Mouse (Mus musculus): ENCODE results near the gene Vldlr. TPM values are rescaled to one million over a fixed set of nuclear protein-coding genes. Genes with fewer than 3 reads are reported as not detected.
A peak's percentile ranks its signal among the peaks of the same experiment; 100 is the strongest.

Vldlr gene
- polyA plus RNA-seq, 1 experiment from 2014 or later: 41.2 TPM

DNA sequence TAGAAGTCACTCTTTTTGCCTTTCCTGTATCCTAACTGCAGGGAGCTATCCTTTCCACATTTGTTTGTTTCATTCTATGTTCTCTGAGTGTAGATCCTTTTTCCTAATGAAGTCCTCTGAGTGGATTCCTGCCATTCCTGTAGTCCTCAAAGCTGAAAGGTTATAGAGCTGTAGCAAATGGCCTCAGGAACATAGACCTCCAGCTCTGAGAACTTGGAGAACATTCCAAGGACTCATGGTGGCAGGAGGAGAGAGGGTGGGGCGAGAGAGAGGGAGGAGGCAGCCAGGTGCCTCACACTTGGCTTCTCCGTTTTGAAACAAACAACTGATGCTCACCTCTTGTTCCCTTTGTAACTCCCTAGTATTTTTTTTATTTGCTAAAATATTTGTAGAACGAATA lies 10.3 kb downstream of the Vldlr start:
- Histone ChIP-seq H3K27ac (ENCODE audit: low read length) (no peak overlapping the region), H3K4me3 (replicated peaks; ENCODE audit: low read length) (no peak overlapping the region), H3K27me3 (replicated peaks; ENCODE audit: control insufficient read depth, insufficient read depth, low read length) (no peaks in the 10 kb centered on the region), H3K9me3 (ENCODE audit: control insufficient read depth, low read length) (no peaks in the 10 kb centered on the region), H3K36me3 (ENCODE audit: control insufficient read depth, insufficient read depth) (0 out of 2 replicates have a peak, but pooled peaks cover under 1% of the 10 kb centered on the region), H3K9ac (replicated peaks; ENCODE audit: low read depth, low read length) (no peak overlapping the region), H3K4me1 (replicated peaks; ENCODE audit: control insufficient read depth, insufficient read depth, low read length) (no peaks in the 10 kb centered on the region), H3K4me2 (ENCODE audit: low read length) (no peak overlapping the region)
- no peak for ATAC-seq
- 75% methylated on average over 3 of the region's 3 CpGs for WGBS

DNA sequence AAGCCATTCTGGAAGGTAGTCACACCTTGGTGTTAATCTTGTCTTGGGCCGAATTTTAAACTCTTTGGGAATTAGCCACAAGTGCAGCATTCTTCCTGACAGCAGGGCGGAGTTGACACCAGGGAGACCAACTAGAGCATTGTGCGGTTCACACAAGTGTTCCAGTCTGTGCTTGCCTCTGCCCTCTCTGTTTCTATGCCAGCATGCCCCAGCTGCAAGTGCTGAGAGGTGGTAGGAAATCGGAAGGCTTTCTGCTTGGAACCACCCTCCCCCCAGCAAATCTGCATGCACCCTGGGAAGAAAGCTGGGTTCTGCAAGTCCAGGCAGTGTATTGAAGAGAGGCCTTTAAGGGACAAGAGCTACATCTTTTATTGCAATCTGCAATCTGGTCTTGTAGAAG lies 10.8 kb downstream of the Vldlr start:
- no peaks in the 10 kb centered on the region for H3K9me3 ChIP-seq (ENCODE audit: control insufficient read depth, low read length)
- no peak overlapping the region for H3K4me3 ChIP-seq (replicated peaks; ENCODE audit: low read length)
- H3K36me3 ChIP-seq (ENCODE audit: control insufficient read depth, insufficient read depth): peaks cover 4% of the 10 kb centered on the region; the same call in 1 of the 2 replicates
- no peaks in the 10 kb centered on the region for H3K27me3 ChIP-seq (replicated peaks; ENCODE audit: control insufficient read depth, insufficient read depth, low read length)
- H3K4me1 ChIP-seq (replicated peaks; ENCODE audit: control insufficient read depth, insufficient read depth, low read length): no peaks in the 10 kb centered on the region
- no peak overlapping the region for H3K9ac ChIP-seq (replicated peaks; ENCODE audit: low read depth, low read length)
- no peak for ATAC-seq
- H3K27ac ChIP-seq (ENCODE audit: low read length): no peak overlapping the region
- WGBS: 50% methylated on average over 4 of the region's 4 CpGs
- no peak overlapping the region for H3K4me2 ChIP-seq (ENCODE audit: low read length)

DNA sequence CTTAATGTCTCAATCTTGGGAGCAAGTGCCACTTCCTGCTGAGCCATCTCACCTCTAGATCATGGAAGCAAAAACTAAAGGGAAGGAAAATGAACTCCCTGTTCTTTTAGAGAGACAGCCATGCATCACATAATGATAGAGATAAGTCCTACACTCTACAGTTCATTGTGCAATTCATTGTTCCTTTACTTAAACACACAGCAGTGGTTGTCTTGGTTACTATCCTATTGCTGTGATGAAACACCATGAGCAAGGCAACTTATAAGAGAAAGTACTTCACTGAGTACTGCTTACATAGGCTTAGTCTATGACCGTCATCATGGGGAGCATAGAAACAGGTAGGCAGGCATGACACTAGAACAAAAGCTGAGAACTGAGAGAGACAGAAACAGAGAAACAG lies 12.0 kb downstream of the Vldlr start:
- H3K9ac ChIP-seq (replicated peaks; ENCODE audit: low read depth, low read length): no peak overlapping the region
- no peak overlapping the region for H3K27ac ChIP-seq (ENCODE audit: low read length)
- H3K9me3 ChIP-seq (ENCODE audit: control insufficient read depth, low read length): no peaks in the 10 kb centered on the region
- H3K4me2 ChIP-seq (ENCODE audit: low read length): no peak overlapping the region
- peaks cover 7% of the 10 kb centered on the region; the same call in 1 of the 2 replicates for H3K36me3 ChIP-seq (ENCODE audit: control insufficient read depth, insufficient read depth)
- H3K27me3 ChIP-seq (replicated peaks; ENCODE audit: control insufficient read depth, insufficient read depth, low read length): no peaks in the 10 kb centered on the region
- no peaks in the 10 kb centered on the region for H3K4me1 ChIP-seq (replicated peaks; ENCODE audit: control insufficient read depth, insufficient read depth, low read length)
- WGBS: 94% methylated on average over 1 of the region's 1 CpGs
- no peak for ATAC-seq
- no peak overlapping the region for H3K4me3 ChIP-seq (replicated peaks; ENCODE audit: low read length)

DNA sequence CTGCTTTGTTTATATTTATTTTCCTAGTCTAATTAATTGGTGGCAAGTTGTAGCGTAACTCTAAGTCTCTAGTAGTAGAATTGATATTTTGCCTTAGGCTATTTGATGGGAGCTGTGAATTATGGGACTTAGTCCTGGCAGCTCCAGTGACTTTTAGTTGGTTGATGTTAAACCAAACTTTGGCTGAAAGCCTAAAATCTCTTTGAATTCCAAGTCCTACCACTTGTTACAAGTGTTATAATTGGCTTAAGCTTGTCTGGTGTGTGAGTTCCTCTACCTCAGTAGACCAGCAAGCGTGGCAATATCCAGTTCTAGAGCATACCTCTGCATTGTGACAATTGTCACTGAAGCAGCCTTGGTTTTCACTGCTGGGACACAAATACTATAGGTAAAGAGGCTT lies 17.1 kb downstream of the Vldlr start:
- Histone ChIP-seq H3K36me3 (ENCODE audit: control insufficient read depth, insufficient read depth) (peaks cover 12% of the 10 kb centered on the region), H3K27me3 (replicated peaks; ENCODE audit: control insufficient read depth, insufficient read depth, low read length) (no peaks in the 10 kb centered on the region), H3K4me2 (ENCODE audit: low read length) (no peak overlapping the region), H3K4me3 (replicated peaks; ENCODE audit: low read length) (no peak overlapping the region), H3K9ac (replicated peaks; ENCODE audit: low read depth, low read length) (no peak overlapping the region), H3K4me1 (replicated peaks; ENCODE audit: control insufficient read depth, insufficient read depth, low read length) (no peaks in the 10 kb centered on the region), H3K27ac (ENCODE audit: low read length) (no peak overlapping the region), H3K9me3 (ENCODE audit: control insufficient read depth, low read length) (no peaks in the 10 kb centered on the region)
- ATAC-seq: no peak
- WGBS: 73% methylated on average over 2 of the region's 2 CpGs

DNA sequence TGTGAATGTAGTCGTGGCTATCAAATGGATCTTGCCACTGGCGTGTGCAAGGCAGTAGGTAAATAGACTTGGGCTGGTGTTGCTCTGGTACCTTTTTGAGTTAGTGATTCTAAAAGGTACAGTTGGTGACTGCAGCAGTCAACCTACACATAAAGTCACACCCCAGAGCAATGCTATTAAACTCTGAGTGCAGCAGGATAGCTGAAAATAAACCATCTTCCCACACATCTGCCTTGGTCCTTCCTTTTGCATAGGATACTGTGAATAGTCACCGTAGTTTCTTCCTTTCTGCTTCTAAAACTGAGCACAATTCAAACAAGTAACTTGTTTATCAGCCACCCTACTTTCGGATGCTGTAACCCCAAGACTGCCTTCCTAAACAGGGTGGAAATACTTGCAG lies 23.6 kb downstream of the Vldlr start:
- no peaks in the 10 kb centered on the region for H3K4me1 ChIP-seq (replicated peaks; ENCODE audit: control insufficient read depth, insufficient read depth, low read length)
- WGBS: 92% methylated on average over 4 of the region's 4 CpGs

DNA sequence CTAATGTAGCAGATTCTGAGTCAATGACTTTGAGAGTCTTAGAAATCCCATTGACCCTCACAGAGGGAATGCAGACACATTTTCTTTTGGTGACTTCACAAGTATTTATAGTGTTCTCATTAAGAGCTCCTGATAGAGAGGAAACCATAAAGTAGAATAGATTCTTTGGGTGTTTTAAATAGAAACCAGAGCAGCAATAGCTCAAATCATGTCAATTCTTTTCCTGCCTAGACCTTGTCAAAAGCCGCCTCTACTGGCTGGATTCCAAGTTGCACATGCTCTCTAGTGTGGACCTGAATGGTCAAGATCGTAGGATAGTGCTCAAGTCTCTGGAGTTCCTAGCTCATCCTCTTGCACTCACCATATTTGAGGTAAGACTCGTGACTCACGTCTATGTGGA lies 27.2 kb downstream of the Vldlr start:
- Histone ChIP-seq H3K4me3 (replicated peaks; ENCODE audit: low read length) (no peak overlapping the region), H3K9ac (replicated peaks; ENCODE audit: low read depth, low read length) (no peak overlapping the region), H3K4me1 (replicated peaks; ENCODE audit: control insufficient read depth, insufficient read depth, low read length) (no peaks in the 10 kb centered on the region), H3K36me3 (ENCODE audit: control insufficient read depth, insufficient read depth) (peaks cover 77% of the 10 kb centered on the region), H3K27ac (ENCODE audit: low read length) (no peak overlapping the region), H3K27me3 (replicated peaks; ENCODE audit: control insufficient read depth, insufficient read depth, low read length) (no peaks in the 10 kb centered on the region), H3K9me3 (ENCODE audit: control insufficient read depth, low read length) (no peaks in the 10 kb centered on the region), H3K4me2 (ENCODE audit: low read length) (no peak overlapping the region)
- 87% methylated on average over 4 of the region's 4 CpGs for WGBS
- ATAC-seq: no peak

More for the DNA sequence above, 23.6 kb downstream of the Vldlr start:
- Histone ChIP-seq H3K9me3 (ENCODE audit: control insufficient read depth, low read length) (no peaks in the 10 kb centered on the region), H3K9ac (replicated peaks; ENCODE audit: low read depth, low read length) (no peak overlapping the region), H3K36me3 (ENCODE audit: control insufficient read depth, insufficient read depth) (peaks cover 54% of the 10 kb centered on the region), H3K27ac (ENCODE audit: low read length) (no peak overlapping the region), H3K27me3 (replicated peaks; ENCODE audit: control insufficient read depth, insufficient read depth, low read length) (no peaks in the 10 kb centered on the region), H3K4me3 (replicated peaks; ENCODE audit: low read length) (no peak overlapping the region), H3K4me2 (ENCODE audit: low read length) (no peak overlapping the region)
- ATAC-seq: no peak

DNA sequence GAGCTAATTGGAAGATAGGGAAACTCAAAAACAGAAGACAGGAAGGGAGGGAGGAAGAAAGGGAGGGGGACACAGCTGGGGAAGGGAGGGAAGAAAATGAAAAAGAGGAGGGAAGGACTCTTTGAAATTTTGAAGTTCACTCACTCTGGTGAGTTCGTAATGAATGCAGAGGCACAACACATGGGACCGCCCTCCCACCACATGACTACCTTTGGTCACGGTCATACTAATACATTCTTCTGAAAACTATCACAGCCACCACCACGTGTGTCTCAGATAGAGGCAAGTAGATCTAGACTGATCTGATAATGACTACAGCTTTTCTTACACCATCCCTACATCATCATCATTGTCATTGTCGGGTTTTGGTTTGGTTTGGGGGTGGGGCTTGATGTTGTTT lies 38.5 kb downstream of the Vldlr start:
- no peak overlapping the region for H3K27ac ChIP-seq (ENCODE audit: low read length)
- H3K4me3 ChIP-seq (replicated peaks; ENCODE audit: low read length): no peak overlapping the region
- whole genome bisulfite sequencing: 91% methylated on average over 5 of the region's 5 CpGs
- no peak overlapping the region for H3K9ac ChIP-seq (replicated peaks; ENCODE audit: low read depth, low read length)
- no peak overlapping the region for H3K4me2 ChIP-seq (ENCODE audit: low read length)
- H3K36me3 ChIP-seq (ENCODE audit: control insufficient read depth, insufficient read depth): peaks cover 10% of the 10 kb centered on the region
- ATAC-seq: no peak
- no peaks in the 10 kb centered on the region for H3K9me3 ChIP-seq (ENCODE audit: control insufficient read depth, low read length)
- no peaks in the 10 kb centered on the region for H3K4me1 ChIP-seq (replicated peaks; ENCODE audit: control insufficient read depth, insufficient read depth, low read length)
- H3K27me3 ChIP-seq (replicated peaks; ENCODE audit: control insufficient read depth, insufficient read depth, low read length): no peaks in the 10 kb centered on the region

DNA sequence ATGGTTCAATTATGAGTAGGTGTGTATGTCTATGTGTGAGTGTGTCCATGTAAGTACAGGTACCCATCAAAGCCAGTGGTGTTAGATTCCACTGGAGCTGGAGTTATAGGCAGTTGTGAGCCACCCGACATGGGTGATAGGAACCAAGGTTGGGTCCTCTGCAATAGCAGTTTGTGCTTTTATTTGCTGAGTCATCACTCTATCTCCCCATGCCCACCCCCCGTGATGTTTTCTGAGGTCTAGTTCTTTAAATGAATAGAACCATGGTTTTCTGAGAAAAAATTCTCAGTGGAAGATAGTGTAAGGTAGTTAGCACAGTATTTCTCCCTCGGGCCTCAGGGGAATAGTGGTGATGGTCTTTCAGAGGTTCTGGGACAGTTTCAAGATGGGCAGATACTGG lies 39.4 kb downstream of the Vldlr start:
- WGBS: 88% methylated on average over 3 of the region's 3 CpGs
- peaks cover 3% of the 10 kb centered on the region for H3K36me3 ChIP-seq (ENCODE audit: control insufficient read depth, insufficient read depth)
- no peak overlapping the region for H3K4me3 ChIP-seq (replicated peaks; ENCODE audit: low read length)
- no peak overlapping the region for H3K4me2 ChIP-seq (ENCODE audit: low read length)
- peaks cover 3% of the 10 kb centered on the region; the same call in 1 of the 2 replicates for H3K4me1 ChIP-seq (replicated peaks; ENCODE audit: control insufficient read depth, insufficient read depth, low read length)
- H3K27ac ChIP-seq (ENCODE audit: low read length): no peak overlapping the region
- no peaks in the 10 kb centered on the region for H3K9me3 ChIP-seq (ENCODE audit: control insufficient read depth, low read length)
- H3K9ac ChIP-seq (replicated peaks; ENCODE audit: low read depth, low read length): no peak overlapping the region
- ATAC-seq: no peak
- H3K27me3 ChIP-seq (replicated peaks; ENCODE audit: control insufficient read depth, insufficient read depth, low read length): no peaks in the 10 kb centered on the region

DNA sequence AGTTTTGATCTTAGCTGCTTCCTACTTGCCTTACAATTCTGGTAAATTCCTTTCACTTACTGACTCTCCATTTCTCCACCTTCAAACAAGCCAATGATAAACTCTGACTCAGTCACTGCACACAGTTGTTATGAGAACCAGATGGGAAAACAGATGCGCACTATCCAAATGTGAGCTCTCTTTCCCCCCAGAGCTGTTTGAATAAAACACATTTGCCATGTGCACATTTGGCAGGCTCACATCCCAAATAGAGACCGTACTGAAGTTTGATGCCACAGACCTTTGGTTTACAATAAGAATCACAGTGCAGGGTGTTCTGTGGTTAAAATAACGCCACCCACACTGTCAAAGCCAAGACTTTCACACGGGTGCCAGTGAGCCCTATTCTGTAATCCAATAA lies 43.8 kb downstream of the Vldlr start:
- 53% methylated on average over 4 of the region's 4 CpGs for WGBS
- Histone ChIP-seq H3K36me3 (ENCODE audit: control insufficient read depth, insufficient read depth) (no peaks in the 10 kb centered on the region), H3K27ac (ENCODE audit: low read length) (no peak overlapping the region), H3K9me3 (ENCODE audit: control insufficient read depth, low read length) (no peaks in the 10 kb centered on the region), H3K4me1 (replicated peaks; ENCODE audit: control insufficient read depth, insufficient read depth, low read length) (peaks cover 3% of the 10 kb centered on the region; the same call in 1 of the 2 replicates), H3K27me3 (replicated peaks; ENCODE audit: control insufficient read depth, insufficient read depth, low read length) (no peaks in the 10 kb centered on the region), H3K9ac (replicated peaks; ENCODE audit: low read depth, low read length) (no peak overlapping the region), H3K4me3 (replicated peaks; ENCODE audit: low read length) (no peak overlapping the region), H3K4me2 (ENCODE audit: low read length) (no peak overlapping the region)
- peak; percentile 52 for ATAC-seq

DNA sequence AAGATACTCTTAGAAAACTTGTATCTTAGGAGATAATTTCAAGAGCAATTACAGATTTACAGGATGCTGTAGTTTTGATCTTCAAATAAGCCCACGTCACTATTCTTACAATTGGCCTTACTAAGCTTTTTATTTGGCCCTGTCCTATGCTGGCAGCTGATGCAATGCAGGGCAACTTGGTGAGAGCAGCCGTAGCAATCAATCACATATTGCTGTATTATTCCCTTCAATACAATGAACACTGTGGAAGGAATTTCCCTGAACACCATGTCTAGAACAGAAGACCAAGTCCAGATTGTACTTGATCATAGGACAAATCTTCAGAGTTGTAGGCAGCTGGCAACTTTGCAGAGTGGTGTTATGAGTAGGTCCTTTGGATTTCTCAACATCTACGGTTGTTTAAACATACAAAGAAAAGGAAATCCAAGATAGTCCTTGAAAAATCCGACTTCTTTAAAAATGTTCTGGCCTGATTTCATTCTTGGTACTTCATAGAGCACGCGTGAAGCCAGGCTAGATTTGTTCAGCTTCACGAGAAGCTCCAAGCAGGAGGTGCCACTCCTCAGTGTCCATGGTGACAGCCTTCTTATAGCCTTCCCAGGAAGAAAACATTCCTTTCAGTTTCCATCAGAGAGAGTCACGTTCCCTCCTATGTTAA lies 44.5 kb downstream of the Vldlr start:
- no peak overlapping the region for H3K4me3 ChIP-seq (replicated peaks; ENCODE audit: low read length)
- H3K36me3 ChIP-seq (ENCODE audit: control insufficient read depth, insufficient read depth): no peaks in the 10 kb centered on the region
- H3K4me2 ChIP-seq (ENCODE audit: low read length): no peak overlapping the region
- no peak overlapping the region for H3K9ac ChIP-seq (replicated peaks; ENCODE audit: low read depth, low read length)
- peaks cover 3% of the 10 kb centered on the region; the same call in 1 of the 2 replicates for H3K4me1 ChIP-seq (replicated peaks; ENCODE audit: control insufficient read depth, insufficient read depth, low read length)
- no peaks in the 10 kb centered on the region for H3K27me3 ChIP-seq (replicated peaks; ENCODE audit: control insufficient read depth, insufficient read depth, low read length)
- H3K9me3 ChIP-seq (ENCODE audit: control insufficient read depth, low read length): no peaks in the 10 kb centered on the region
- H3K27ac ChIP-seq (ENCODE audit: low read length): no peak overlapping the region
- WGBS: 84% methylated on average over 8 of the region's 8 CpGs
- ATAC-seq: no peak

Measured in forebrain, embryonic 16.5 days (tissue).